Mouse (Mus musculus) limb, embryonic 14.5 days (tissue): Measurements from ENCODE around the gene Rgs14. TPM values are rescaled to one million over a fixed set of nuclear protein-coding genes. Genes with fewer than 3 reads are reported as not detected.

ENCODE experiments used
- ATAC-seq: fragments of 200-750 bp; cut with Nextera tagmentation; 2 replicates; pipeline ENCODE4 v1.8.0; 2017; ENCODE audit warnings: low read depth, moderate number of reproducible peaks, moderate TSS enrichment; ENCODE audit not compliant: low FRiP score
- DNase-seq: peaks from one replicate; pipeline ENCODE4 v3.0.0-alpha.2; 2015; ENCODE audit warnings: low spot score
- H3K27ac ChIP-seq: fragments of 300-500 bp; sonication (generic); replicated peaks from 2 replicates; pipeline ENCODE4 v1.5.1; 2014; ENCODE audit warnings: low read depth, mild to moderate bottlenecking, low read length, moderate library complexity, mixed read lengths
- H3K27me3 ChIP-seq: fragments of 300-500 bp; sonication (generic); 2 replicates; pipeline ENCODE4 v1.6.1; 2014; ENCODE audit warnings: low read length, mixed read lengths; ENCODE audit not compliant: control insufficient read depth, insufficient read depth
- H3K36me3 ChIP-seq: fragments of 300-500 bp; sonication (generic); 2 replicates; pipeline ENCODE4 v1.6.1; 2014; ENCODE audit warnings: mild to moderate bottlenecking, low read length, moderate library complexity, mixed read lengths; ENCODE audit not compliant: control insufficient read depth, insufficient read depth
- H3K4me1 ChIP-seq: fragments of 300-500 bp; sonication (generic); 2 replicates; pipeline ENCODE4 v1.6.1; 2014; ENCODE audit warnings: antibody characterized with exemption, low read length, mixed read lengths; ENCODE audit not compliant: control insufficient read depth, insufficient read depth
- H3K4me2 ChIP-seq: fragments of 300-500 bp; sonication (generic); replicated peaks from 2 replicates; pipeline ENCODE4 v1.6.1; 2014; ENCODE audit warnings: low read depth, mild to moderate bottlenecking, low read length, moderate library complexity; ENCODE audit not compliant: severe bottlenecking
- H3K4me3 ChIP-seq: fragments of 300-500 bp; sonication (generic); replicated peaks from 2 replicates; pipeline ENCODE4 v1.5.1; 2014; ENCODE audit warnings: low read length
- H3K9ac ChIP-seq: fragments of 300-500 bp; sonication (generic); 2 replicates; pipeline ENCODE4 v1.6.1; 2014; ENCODE audit warnings: mild to moderate bottlenecking, low read depth, low read length, moderate library complexity; ENCODE audit not compliant: severe bottlenecking
- H3K9me3 ChIP-seq: fragments of 300-500 bp; sonication (generic); 2 replicates; pipeline ENCODE4 v1.6.1; 2016; ENCODE audit warnings: low read length; ENCODE audit not compliant: control insufficient read depth
- POLR2A ChIP-seq: fragments of 200-500 bp; IDR thresholded peaks from 2 replicates; pipeline ENCODE4 v1.8.0; 2012; ENCODE audit warnings: inconsistent platforms, mild to moderate bottlenecking, moderate library complexity, borderline replicate concordance; ENCODE audit not compliant: insufficient read depth, insufficient read length; ENCODE audit errors: extremely low read depth
- WGBS: fragments of 180-500 bp; shearing (Covaris S2); extraction: QIAGEN DNeasy Blood & Tissue Kit; methylation state at CpG from one replicate; pipeline ENCODE4 v1.1.7; 2014; 5-methylcytosine and 5-hydroxymethylcytosine counted together
- polyA plus RNA-seq, 2 experiments: library from polyadenylated mRNA; depleted of rRNA in 1 of 2; stranded (reverse) in 1 of 2; unstranded in 1 of 2; fragments of >200 nt; fragmentation: Nextera tagmentation in 1 of 2; extraction: Ambion mirVana in 1 of 2; gene quantifications; 2 replicates each; pipeline versions ENCODE4 v1.2.1 to v1.2.3; 2012 to 2014

The Rgs14 gene
- polyA plus RNA-seq, 2 experiments = 1.8 to 2.4 TPM

GRCm38 (mm10) chr13:55338131-55339054, 31.1 kb upstream of the Rgs14 start:
- no peak overlapping the region for H3K27ac ChIP-seq
- no peaks in the 10 kb centered on the region for H3K36me3 ChIP-seq
- H3K4me2 ChIP-seq = no peak overlapping the region
- H3K4me3 ChIP-seq = no peak overlapping the region
- H3K27me3 ChIP-seq = no peaks in the 10 kb centered on the region
- H3K9me3 ChIP-seq = no peaks in the 10 kb centered on the region
- no peak for TF ChIP-seq POLR2A
- H3K9ac ChIP-seq = no peak overlapping the region
- ATAC-seq (no peak), DNase-seq (no peak)
- H3K4me1 ChIP-seq = no peaks in the 10 kb centered on the region
- 65% methylated on average over 12 of the region's 12 CpGs for WGBS

DNA sequence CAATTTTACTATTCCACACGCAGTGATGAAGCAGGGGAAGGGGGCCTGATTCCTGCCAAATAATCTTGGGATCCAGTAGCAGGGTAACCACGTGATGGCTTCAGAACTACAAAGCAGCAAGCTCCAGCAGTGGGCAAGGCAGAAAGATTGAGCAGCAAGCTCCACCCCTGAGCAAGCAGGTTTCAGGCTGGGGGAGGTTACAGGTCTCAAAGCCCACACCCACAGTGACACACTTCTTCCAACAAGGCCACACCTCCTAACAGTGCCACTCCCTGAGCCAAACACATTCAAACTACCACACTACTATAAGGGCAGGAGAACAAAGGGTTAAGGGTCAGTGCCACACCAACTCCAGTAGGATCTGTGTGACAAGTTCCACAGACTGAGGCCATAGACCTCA, 30.3 kb upstream of the Rgs14 start:
- Histone ChIP-seq H3K9ac (no peak overlapping the region), H3K36me3 (peaks cover 6% of the 10 kb centered on the region), H3K4me3 (no peak overlapping the region), H3K4me1 (no peaks in the 10 kb centered on the region), H3K27ac (no peak overlapping the region), H3K27me3 (no peaks in the 10 kb centered on the region), H3K4me2 (no peak overlapping the region), H3K9me3 (no peaks in the 10 kb centered on the region)
- WGBS = 28% methylated on average over 2 of the region's 2 CpGs
- no peak for DNase-seq
- no peak for ATAC-seq
- no peak for TF ChIP-seq POLR2A

- peaks cover 38% of the 10 kb centered on the region for H3K36me3 ChIP-seq
- TF ChIP-seq POLR2A = no peak
- no peak overlapping the region for H3K4me2 ChIP-seq
- no peak overlapping the region for H3K4me3 ChIP-seq
- DNase-seq = no peak
- no peaks in the 10 kb centered on the region for H3K9me3 ChIP-seq
- H3K4me1 ChIP-seq = no peaks in the 10 kb centered on the region
- WGBS = 29% methylated on average over 11 of the region's 11 CpGs
- ATAC-seq = no peak
- H3K27me3 ChIP-seq = no peaks in the 10 kb centered on the region
- H3K9ac ChIP-seq = no peak overlapping the region
- H3K27ac ChIP-seq = no peak overlapping the region
Observed at GRCm38 (mm10) chr13:55342469-55342868, 27.1 kb upstream of the Rgs14 start.

DNA sequence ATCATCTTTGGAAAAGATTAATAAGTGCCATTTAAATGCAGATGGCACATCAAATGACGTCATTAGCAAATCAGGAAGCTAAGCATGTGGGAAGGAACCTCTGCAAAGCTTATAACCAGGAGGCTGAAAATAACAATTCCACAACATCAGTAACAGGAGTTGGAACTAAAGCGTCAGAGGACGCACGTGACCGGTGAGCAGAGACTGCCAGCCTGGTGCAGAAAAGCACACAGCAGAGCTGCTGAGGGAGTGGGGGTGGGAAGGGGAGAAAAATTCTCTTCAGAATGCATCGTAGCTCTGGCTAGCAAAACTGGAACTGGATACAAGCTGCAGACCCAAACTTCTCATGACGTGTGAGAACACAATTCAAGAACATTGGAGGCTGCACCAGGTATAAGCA, 25.2 kb upstream of the Rgs14 start:
- Histone ChIP-seq H3K4me2 (no peak overlapping the region), H3K36me3 (peaks cover 55% of the 10 kb centered on the region), H3K27ac (no peak overlapping the region), H3K27me3 (no peaks in the 10 kb centered on the region), H3K9ac (no peak overlapping the region), H3K4me1 (no peaks in the 10 kb centered on the region), H3K9me3 (no peaks in the 10 kb centered on the region), H3K4me3 (no peak overlapping the region)
- no peak for TF ChIP-seq POLR2A
- DNase-seq = no peak
- no peak for ATAC-seq
- WGBS = 84% methylated on average over 7 of the region's 7 CpGs

- Histone ChIP-seq H3K27me3 (no peaks in the 10 kb centered on the region), H3K4me1 (no peaks in the 10 kb centered on the region), H3K9ac (no peak overlapping the region; the same call in 1 of the 2 replicates), H3K27ac (no peak overlapping the region), H3K9me3 (no peaks in the 10 kb centered on the region), H3K4me2 (no peak overlapping the region), H3K4me3 (no peak overlapping the region), H3K36me3 (peaks cover 77% of the 10 kb centered on the region)
- WGBS = 89% methylated on average over 11 of the region's 11 CpGs
- TF ChIP-seq POLR2A = no peak
- no peak for ATAC-seq
- no peak for DNase-seq
Observed at GRCm38 (mm10) chr13:55346745-55347144, 22.8 kb upstream of the Rgs14 start.
